Mouse (Mus musculus) heart, postnatal 25 days (tissue): ENCODE measurements around the gene Ube2e2. TPM values are rescaled to one million over a fixed set of nuclear protein-coding genes. Genes with fewer than 3 reads are reported as not detected.

ENCODE experiments used
- DNase-seq: peaks from one replicate; pipeline ENCODE4 v3.0.0; 2022; ENCODE audit warnings: low spot score
- intact Hi-C: fragments of 180-260 bp; cut with DNase I; formaldehyde crosslinking; loops from one replicate; pipeline ENCODE4 v1.15.1; 2025
- total RNA-seq, 2 experiments: library from RNA; stranded (reverse); gene quantifications; 2 replicates each; pipeline ENCODE4 v1.2.3; 2021

Ube2e2 gene
- total RNA-seq, 2 experiments from 2014 or later: 14.3 to 15.3 TPM

DNA sequence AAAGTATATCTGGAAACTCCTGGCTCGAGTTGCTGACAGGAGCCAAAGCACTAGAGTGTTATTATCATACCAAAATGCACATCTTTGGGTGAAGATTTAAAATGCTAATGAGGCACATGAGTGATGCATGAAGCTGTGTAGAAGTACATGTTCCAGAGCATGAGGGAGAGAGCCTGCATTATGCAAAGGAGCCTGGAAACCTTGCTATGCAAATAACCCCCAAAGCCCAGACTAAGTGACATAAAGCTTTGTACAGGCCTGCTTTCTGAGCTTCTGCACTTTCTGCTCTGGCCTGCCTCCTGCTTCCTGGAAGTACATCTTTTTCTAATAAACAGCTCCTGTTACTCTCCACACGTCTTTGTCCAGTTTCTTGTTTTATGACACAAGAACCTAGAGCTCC, 363.2 kb downstream of the Ube2e2 start:
- no peak for DNase-seq
- intact Hi-C loops: no loop called here

DNA sequence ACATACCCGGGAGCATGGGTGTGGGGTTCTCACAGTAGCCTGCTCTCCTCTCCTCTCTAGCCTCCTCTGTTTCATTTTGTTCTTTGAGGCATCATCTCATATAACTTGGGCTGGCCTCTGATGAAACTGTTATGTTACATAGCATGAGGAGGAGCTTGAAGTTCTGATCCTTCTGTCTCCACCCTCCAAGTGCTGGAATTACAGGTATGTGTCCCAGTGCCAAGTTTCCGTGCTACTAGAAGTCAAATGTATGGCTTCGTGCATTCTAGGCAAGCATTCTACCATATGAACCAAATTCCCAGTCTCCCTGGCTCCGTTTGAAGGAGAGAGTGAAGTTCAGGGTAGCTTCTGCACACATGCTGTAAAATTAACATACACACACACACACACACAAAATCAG, 363.6 kb downstream of the Ube2e2 start:
- intact Hi-C loops: no loop called here
- no peak for DNase-seq
